Mouse (Mus musculus) inflammation-experienced regulatory T-cells, adult 16 weeks (primary cell): ENCODE results near the gene Hmx1. TPM values are rescaled to one million over a fixed set of nuclear protein-coding genes. Genes with fewer than 3 reads are reported as not detected.

ENCODE experiments used
- polyA plus RNA-seq: library from polyadenylated mRNA; unstranded; fragments of 100-300 nt; shearing (Covaris generic); gene quantifications from one replicate; pipeline ENCODE4 v1.2.1, GENCODE M21; 2017

Hmx1 gene
- not detected for polyA plus RNA-seq

DNA sequence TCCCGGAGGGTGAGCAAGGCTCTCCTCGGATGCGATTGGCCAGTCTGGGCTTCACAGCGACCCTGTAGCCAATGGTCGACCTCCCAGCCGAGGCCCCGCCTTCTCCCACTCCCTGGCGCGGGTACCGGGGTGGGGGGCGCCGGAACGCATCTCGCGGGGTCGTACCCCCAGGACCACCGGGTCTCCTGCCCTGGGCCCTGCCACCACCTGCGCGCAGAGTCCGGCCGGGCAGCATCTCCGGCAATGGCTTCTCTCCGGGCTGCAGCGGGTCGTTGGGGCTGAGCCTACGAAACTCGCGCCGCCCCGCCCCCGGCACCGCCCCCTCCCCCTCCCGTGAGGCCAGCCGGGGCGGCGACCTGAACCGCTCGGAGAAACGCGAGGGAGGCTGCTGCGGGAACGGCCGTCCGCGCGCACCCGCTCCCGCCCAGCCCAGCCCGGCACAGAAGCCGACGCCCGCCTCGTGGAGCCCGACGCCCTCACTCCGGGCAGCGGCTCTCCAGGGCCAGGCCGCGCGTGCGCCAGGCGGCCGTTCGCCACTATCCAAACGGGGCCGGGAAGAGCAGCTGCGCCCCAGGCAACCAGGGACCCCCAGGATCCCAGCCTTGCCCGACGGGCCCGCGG lies at the start of gene Hmx1:
TSS of gene Hmx1 (plus strand) at position 618 of the 621 bp plus-strand sequence.

Other genes with a start within 250 kb of the Hmx1 start
- gene Adra2c, start 110.8 kb upstream of the Hmx1 start, polyA plus RNA-seq, result not detected
- gene Cpz, start 136.6 kb downstream of the Hmx1 start, polyA plus RNA-seq, result not detected
- gene Trmt44, start 186.0 kb downstream of the Hmx1 start, polyA plus RNA-seq, result 10.4 TPM
- gene Acox3, start 193.9 kb downstream of the Hmx1 start, polyA plus RNA-seq, result 47.5 TPM